Mouse (Mus musculus): ENCODE data around the gene Hist1h3g. TPM values are rescaled to one million over a fixed set of nuclear protein-coding genes. Genes with fewer than 3 reads are reported as not detected.

The Hist1h3g gene
- polyA plus RNA-seq, 1 experiment from 2014 or later: 5.4 TPM

GRCm38 (mm10) chr13:23502031-23502567, 33.1 kb upstream of the Hist1h3g start:
- no peak overlapping the region for H3K9ac ChIP-seq
- H3K27ac ChIP-seq: no peak overlapping the region
- peaks cover 16% of the 10 kb centered on the region for H3K4me1 ChIP-seq
- H3K27me3 ChIP-seq: no peaks in the 10 kb centered on the region
- no peak overlapping the region; the same call in 1 of the 2 replicates for H3K4me2 ChIP-seq
- no peak overlapping the region for H3K4me3 ChIP-seq
- ATAC-seq (ENCODE audit: insufficient number of reproducible peaks, low FRiP score, low TSS enrichment, low read depth): no peak
- 37% methylated on average over 9 of the region's 9 CpGs for WGBS
- H3K9me3 ChIP-seq: no peaks in the 10 kb centered on the region
- H3K36me3 ChIP-seq: no peaks in the 10 kb centered on the region

- Histone ChIP-seq H3K9me3 (no peaks in the 10 kb centered on the region), H3K36me3 (no peaks in the 10 kb centered on the region), H3K4me3 (no peak overlapping the region), H3K27me3 (no peaks in the 10 kb centered on the region), H3K9ac (no peak overlapping the region), H3K4me2 (no peak overlapping the region), H3K4me1 (peaks cover 16% of the 10 kb centered on the region), H3K27ac (no peak overlapping the region)
- WGBS: 42% methylated on average over 4 of the region's 4 CpGs
- ATAC-seq (ENCODE audit: insufficient number of reproducible peaks, low FRiP score, low TSS enrichment, low read depth): no peak
These were observed 32.3 kb upstream of the Hist1h3g start for GRCm38 (mm10) chr13:23502916-23503315.

- H3K9me3 ChIP-seq: no peaks in the 10 kb centered on the region
- no peak overlapping the region for H3K4me2 ChIP-seq
- whole genome bisulfite sequencing: 3% methylated on average over 9 of the region's 9 CpGs
- peaks cover 12% of the 10 kb centered on the region for H3K4me1 ChIP-seq
- H3K9ac ChIP-seq: no peak overlapping the region
- no peaks in the 10 kb centered on the region for H3K36me3 ChIP-seq
- no peaks in the 10 kb centered on the region for H3K27me3 ChIP-seq
- ATAC-seq (ENCODE audit: insufficient number of reproducible peaks, low FRiP score, low TSS enrichment, low read depth): no peak
- H3K4me3 ChIP-seq: no peak overlapping the region
- no peak overlapping the region for H3K27ac ChIP-seq
These were observed 31.4 kb upstream of the Hist1h3g start for GRCm38 (mm10) chr13:23503797-23504196.

GRCm38 (mm10) chr13:23505662-23506345, 29.4 kb upstream of the Hist1h3g start:
- no peaks in the 10 kb centered on the region for H3K27me3 ChIP-seq
- peak overlapping the region; percentile 23 for H3K4me3 ChIP-seq
- 15% methylated on average over 14 of the region's 14 CpGs for WGBS
- peaks cover 11% of the 10 kb centered on the region for H3K4me1 ChIP-seq
- peak overlapping the region; percentile 36 for H3K4me2 ChIP-seq
- no peak overlapping the region for H3K27ac ChIP-seq
- no peaks in the 10 kb centered on the region for H3K36me3 ChIP-seq
- H3K9me3 ChIP-seq: no peaks in the 10 kb centered on the region
- ATAC-seq (ENCODE audit: insufficient number of reproducible peaks, low FRiP score, low TSS enrichment, low read depth): no peak
- no peak overlapping the region for H3K9ac ChIP-seq

GRCm38 (mm10) chr13:23506351-23506750, 28.9 kb upstream of the Hist1h3g start:
- Histone ChIP-seq H3K9me3 (no peaks in the 10 kb centered on the region), H3K27me3 (no peaks in the 10 kb centered on the region), H3K36me3 (no peaks in the 10 kb centered on the region), H3K4me2 (peak overlapping the region; percentile 36), H3K4me3 (peak overlapping the region; percentile 23), H3K4me1 (peaks cover 11% of the 10 kb centered on the region), H3K27ac (no peak overlapping the region), H3K9ac (no peak overlapping the region)
- WGBS: 14% methylated on average over 13 of the region's 13 CpGs
- no peak for ATAC-seq (ENCODE audit: insufficient number of reproducible peaks, low FRiP score, low TSS enrichment, low read depth)

GRCm38 (mm10) chr13:23506819-23507515, 28.3 kb upstream of the Hist1h3g start:
- Histone ChIP-seq H3K36me3 (no peaks in the 10 kb centered on the region), H3K4me1 (peaks cover 11% of the 10 kb centered on the region), H3K4me2 (peak overlapping the region; percentile 36), H3K27ac (no peak overlapping the region), H3K9ac (no peak overlapping the region), H3K9me3 (no peaks in the 10 kb centered on the region), H3K4me3 (peak overlapping the region; percentile 23; the same call in 1 of the 2 replicates), H3K27me3 (no peaks in the 10 kb centered on the region)
- WGBS: 39% methylated on average over 14 of the region's 14 CpGs
- no peak for ATAC-seq (ENCODE audit: insufficient number of reproducible peaks, low FRiP score, low TSS enrichment, low read depth)

- Histone ChIP-seq H3K4me2 (no peak overlapping the region), H3K27me3 (no peaks in the 10 kb centered on the region), H3K36me3 (no peaks in the 10 kb centered on the region), H3K4me1 (peaks cover 9% of the 10 kb centered on the region), H3K4me3 (no peak overlapping the region), H3K9me3 (no peaks in the 10 kb centered on the region), H3K9ac (no peak overlapping the region), H3K27ac (no peak overlapping the region)
- 21% methylated on average over 1 of the region's 1 CpGs for WGBS
- no peak for ATAC-seq (ENCODE audit: insufficient number of reproducible peaks, low FRiP score, low TSS enrichment, low read depth)
These were observed 25.1 kb upstream of the Hist1h3g start for GRCm38 (mm10) chr13:23510127-23510526.

- H3K4me3 ChIP-seq: no peak overlapping the region
- ATAC-seq (ENCODE audit: insufficient number of reproducible peaks, low FRiP score, low TSS enrichment, low read depth): no peak
- H3K4me2 ChIP-seq: no peak overlapping the region
- H3K27me3 ChIP-seq: no peaks in the 10 kb centered on the region
- no peak overlapping the region for H3K27ac ChIP-seq
- peaks cover 2% of the 10 kb centered on the region; the same call in 1 of the 2 replicates for H3K4me1 ChIP-seq
- no peak overlapping the region for H3K9ac ChIP-seq
- WGBS: 83% methylated on average over 1 of the region's 1 CpGs
- no peaks in the 10 kb centered on the region for H3K9me3 ChIP-seq
- no peaks in the 10 kb centered on the region for H3K36me3 ChIP-seq
These were observed 21.7 kb upstream of the Hist1h3g start for GRCm38 (mm10) chr13:23513517-23513916.

- no peak overlapping the region for H3K9ac ChIP-seq
- H3K27ac ChIP-seq: no peak overlapping the region
- ATAC-seq (ENCODE audit: insufficient number of reproducible peaks, low FRiP score, low TSS enrichment, low read depth): no peak
- H3K27me3 ChIP-seq: no peaks in the 10 kb centered on the region
- no peaks in the 10 kb centered on the region for H3K36me3 ChIP-seq
- H3K4me2 ChIP-seq: no peak overlapping the region
- no peaks in the 10 kb centered on the region for H3K9me3 ChIP-seq
- no peak overlapping the region for H3K4me3 ChIP-seq
- WGBS: 79% methylated on average over 5 of the region's 5 CpGs
- peaks cover 2% of the 10 kb centered on the region; the same call in 1 of the 2 replicates for H3K4me1 ChIP-seq
These were observed 19.9 kb upstream of the Hist1h3g start for GRCm38 (mm10) chr13:23515281-23515680.

GRCm38 (mm10) chr13:23515826-23516620, 19.2 kb upstream of the Hist1h3g start:
- Histone ChIP-seq H3K36me3 (no peaks in the 10 kb centered on the region), H3K27ac (0 out of 2 replicates have a peak overlapping the region, but pooled peaks have one; percentile 27), H3K9me3 (no peaks in the 10 kb centered on the region), H3K9ac (no peak overlapping the region), H3K4me3 (peak overlapping the region; percentile 51), H3K4me1 (peaks cover 2% of the 10 kb centered on the region; the same call in 1 of the 2 replicates), H3K27me3 (no peaks in the 10 kb centered on the region), H3K4me2 (peak overlapping the region; percentile 52)
- no peak for ATAC-seq (ENCODE audit: insufficient number of reproducible peaks, low FRiP score, low TSS enrichment, low read depth)
- 46% methylated on average over 15 of the region's 15 CpGs for WGBS

GRCm38 (mm10) chr13:23516822-23517602, 18.2 kb upstream of the Hist1h3g start:
- peak; percentile 52; the same call in 1 of the 2 replicates for ATAC-seq (ENCODE audit: insufficient number of reproducible peaks, low FRiP score, low TSS enrichment, low read depth)
- Histone ChIP-seq H3K4me2 (peak overlapping the region; percentile 77), H3K9me3 (no peaks in the 10 kb centered on the region), H3K4me3 (peak overlapping the region; percentile 51), H3K9ac (no peak overlapping the region), H3K4me1 (peaks cover 2% of the 10 kb centered on the region; the same call in 1 of the 2 replicates), H3K27me3 (no peaks in the 10 kb centered on the region), H3K36me3 (no peaks in the 10 kb centered on the region), H3K27ac (peak overlapping the region; percentile 88)
- WGBS: under 1% methylated on average over 19 of the region's 19 CpGs

Data from limb, embryonic 15.5 days (tissue).